Mouse (Mus musculus): ENCODE measurements around the gene Rhno1.

Gene Rhno1

DNA sequence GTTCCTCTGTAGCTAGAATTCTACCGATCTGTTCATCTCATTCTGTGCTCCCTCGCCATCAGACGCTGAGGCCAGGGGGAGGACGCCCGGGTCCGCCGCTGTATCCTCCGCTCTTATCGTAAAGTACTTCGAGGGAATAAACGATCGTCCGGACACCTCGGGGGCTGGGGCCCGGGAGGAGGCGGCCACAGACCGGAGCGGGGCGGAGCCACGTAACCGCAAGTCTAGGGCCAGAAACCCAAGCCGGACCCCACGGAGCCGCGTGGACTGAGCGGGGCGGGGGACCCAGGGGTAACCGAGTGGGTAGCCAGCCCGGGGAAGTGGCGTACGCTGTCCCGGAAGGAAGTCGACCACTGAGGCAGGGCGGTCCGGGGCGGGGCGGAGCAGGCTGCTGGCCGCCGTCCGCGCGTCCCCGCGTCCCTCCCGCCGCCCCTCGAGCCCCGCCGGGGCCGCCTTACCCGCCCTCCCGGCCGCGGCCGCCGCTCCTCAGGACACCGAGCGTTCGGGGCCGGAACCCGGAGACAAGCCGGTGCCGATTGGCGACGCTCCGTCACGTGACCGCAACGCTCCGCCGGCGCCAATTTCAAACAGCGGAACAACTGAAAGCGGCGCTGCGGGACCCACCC is at the start of gene Rhno1, which contains the start of gene Foxm1:
Gene Rhno1, minus strand, starts transcription at position 531 of the 626 bp plus-strand sequence.
Gene Foxm1, plus strand, starts transcription at position 587 of the 626 bp plus-strand sequence.
- peak; percentile 24; the same call in 1 of the 2 replicates for TF ChIP-seq GATA4 (IDR thresholded peaks at IDR 0.05; ENCODE audit: insufficient replicate concordance, low read length)

DNA sequence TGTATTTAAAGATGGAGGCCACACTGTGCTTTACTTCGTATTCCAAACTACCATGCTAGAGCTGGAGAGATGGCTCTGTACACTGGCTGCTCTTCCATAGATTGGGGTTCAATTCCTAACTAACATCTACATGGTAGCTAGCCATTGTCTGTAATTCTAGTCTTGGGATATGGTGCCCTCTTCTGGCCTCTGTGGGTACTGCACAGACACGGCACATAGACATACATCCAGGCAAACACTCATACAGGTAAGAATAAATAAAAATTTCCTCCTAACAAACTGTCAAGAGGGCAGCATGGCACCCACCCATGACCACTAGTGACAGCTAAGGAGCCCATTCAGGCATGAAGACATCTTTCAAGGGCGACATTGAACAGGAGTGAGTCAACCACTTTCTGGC is 48.4 kb upstream of the Rhno1 start:
- TF ChIP-seq GATA4 (IDR thresholded peaks at IDR 0.05; ENCODE audit: insufficient replicate concordance, low read length): no peak

DNA sequence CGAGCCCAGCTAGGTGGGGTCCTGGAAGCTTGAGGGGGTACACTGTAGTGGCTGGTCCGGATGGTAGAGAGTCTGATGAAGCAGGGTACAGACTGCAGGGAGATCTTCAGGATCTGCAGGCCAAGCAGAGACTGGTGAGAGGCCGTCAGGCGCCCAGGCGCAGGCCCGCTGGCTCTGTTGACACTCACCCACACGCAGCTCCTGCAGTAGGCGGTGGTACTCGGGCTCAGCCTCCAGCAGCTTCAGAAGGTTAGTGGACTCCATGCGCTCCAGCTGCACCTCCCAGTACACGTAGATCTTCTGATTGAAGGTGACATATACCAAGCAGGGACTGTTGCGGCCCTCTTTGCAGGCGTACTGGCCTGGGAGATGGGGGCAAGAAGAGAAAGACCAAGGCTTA is 47.6 kb upstream of the Rhno1 start:
- no peak for TF ChIP-seq GATA4 (IDR thresholded peaks at IDR 0.05; ENCODE audit: insufficient replicate concordance, low read length)

DNA sequence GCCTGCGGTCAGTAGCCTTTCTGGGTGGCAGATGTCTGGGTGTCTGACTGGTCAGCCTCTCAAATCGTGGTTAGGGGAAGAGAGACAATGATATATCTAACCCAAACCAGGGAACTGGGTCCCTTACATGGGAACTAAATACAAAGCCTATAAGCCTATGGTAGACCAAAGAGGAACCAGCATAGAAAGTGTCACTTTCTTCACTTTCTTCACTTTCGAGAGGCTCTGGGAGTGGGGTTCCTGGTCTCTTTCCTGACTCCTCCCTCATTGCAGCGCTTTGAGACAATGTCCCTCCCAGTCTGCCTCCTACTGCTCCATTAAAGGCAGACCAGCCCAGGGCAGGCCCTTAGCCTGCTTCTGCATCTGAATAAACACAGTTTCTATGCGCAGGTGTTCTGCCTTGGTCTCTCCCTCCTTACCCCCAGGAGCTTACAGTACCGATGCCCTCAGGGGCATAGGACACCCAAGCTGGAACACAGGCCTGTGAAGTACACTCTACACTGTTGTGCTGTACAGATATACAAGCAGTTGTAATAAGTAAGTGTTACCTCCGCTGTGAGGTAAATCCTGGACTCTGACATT is 45.9 kb upstream of the Rhno1 start:
- TF ChIP-seq GATA4 (IDR thresholded peaks at IDR 0.05; ENCODE audit: insufficient replicate concordance, low read length): no peak

DNA sequence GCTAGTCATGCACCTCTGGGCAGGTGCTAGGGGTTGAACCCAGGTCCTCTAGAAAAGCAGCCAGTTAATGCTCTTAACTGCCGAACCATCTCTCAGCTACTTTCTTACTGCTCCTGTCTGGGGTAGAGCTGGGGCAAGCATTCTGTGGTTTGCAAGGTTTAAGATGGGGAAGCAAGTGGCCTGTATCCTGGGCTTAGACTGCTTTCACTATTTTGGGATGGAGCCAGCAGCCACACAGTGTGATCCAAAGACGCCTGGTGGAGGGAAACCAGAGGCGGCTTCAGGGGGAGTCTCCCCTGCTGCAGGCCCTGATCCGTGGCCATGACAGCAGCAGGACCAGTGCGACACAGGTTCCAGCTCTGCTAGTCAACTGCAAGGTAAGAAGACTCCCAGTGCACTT is 42.0 kb upstream of the Rhno1 start:
- TF ChIP-seq GATA4 (IDR thresholded peaks at IDR 0.05; ENCODE audit: insufficient replicate concordance, low read length): no peak

DNA sequence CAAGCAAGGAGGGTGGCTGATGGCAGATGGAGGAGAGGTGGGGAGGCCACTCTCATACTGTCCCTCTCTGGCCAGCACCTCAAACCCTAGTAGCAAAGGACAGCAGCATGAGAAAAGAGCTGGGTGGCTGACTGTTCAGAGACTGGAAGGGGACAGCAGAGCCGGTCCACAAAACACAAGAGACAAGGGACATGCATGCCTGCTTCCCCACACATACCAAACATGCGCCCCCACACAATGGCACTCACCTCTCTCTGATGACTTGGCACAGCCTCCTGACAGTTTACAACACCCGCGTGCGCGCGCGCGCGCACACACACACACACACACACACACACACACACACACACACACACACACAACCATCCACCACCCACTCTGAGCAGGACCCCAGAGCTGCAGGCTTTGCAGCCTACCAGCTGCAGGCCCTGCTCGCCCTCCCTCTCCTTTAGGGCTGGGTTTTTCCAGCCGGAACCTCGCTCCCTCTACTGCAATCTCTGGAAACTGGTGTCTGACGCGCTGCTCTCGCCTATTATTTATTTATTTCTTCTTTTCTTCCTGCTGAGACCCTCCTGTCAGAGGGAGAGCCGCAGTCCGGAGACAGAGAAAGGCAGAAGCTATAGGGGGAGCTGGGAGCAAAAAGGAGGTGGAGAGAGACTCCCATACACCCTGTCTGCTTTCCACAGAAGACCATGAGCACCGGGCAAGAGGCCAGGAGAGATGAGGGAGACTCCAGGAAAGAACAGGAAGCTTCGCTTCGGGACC is 36.9 kb upstream of the Rhno1 start:
- no peak for TF ChIP-seq GATA4 (IDR thresholded peaks at IDR 0.05; ENCODE audit: insufficient replicate concordance, low read length)

DNA sequence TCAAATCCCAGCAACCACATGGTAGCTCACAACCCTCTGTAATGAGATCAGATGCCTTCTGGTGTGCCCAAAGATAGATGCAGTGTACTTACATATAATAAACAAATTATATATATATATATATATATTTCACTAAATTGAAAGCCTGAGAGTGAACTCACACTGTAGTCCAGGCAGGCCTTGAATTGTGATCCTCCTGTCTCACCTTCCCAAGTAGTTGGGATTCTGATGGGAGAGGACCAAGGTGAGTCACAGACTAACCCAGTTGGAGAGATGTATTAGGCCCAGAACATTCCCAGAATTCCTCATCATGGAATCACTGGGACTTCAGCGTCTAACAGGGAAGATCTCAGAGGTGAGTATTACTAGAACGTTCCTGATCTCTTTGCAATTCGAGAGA is 36.3 kb upstream of the Rhno1 start, which contains the start of gene Nrip2:
Gene Nrip2, plus strand, starts transcription at position 301 of the 400 bp plus-strand sequence.
- TF ChIP-seq GATA4 (IDR thresholded peaks at IDR 0.05; ENCODE audit: insufficient replicate concordance, low read length): no peak

DNA sequence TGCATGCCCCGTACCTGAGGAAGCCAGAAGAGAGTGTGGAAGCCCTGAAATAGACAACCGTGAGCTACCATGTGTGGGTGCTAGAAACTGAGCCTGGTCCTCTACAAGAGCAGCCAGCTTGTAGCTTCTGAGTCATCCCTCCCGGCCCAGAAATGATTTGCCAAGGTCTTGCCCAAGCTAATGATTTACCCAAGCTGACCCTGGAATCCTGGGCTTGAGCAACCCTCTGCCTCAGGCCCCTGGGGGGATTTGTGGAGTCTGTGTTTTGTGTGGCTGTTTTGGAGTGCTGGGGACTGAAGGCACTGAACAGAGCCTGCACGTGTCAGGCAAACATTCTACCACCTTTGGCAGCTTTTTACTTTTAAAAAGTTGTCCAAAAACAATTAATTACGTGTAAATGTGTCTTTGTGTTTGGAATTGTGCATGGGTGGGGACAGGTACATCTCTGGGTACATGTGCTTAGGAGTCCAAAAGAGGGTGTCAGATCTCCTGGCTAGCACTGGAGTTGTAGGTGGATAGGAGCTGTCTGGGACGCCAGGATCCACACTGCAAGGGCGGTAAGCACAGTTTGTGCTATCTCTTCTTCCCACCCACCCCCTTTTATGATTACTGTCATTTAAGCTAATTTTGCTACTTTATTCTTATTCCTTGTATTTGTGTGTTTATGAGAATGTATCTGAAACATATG is 35.0 kb upstream of the Rhno1 start:
- no peak for TF ChIP-seq GATA4 (IDR thresholded peaks at IDR 0.05; ENCODE audit: insufficient replicate concordance, low read length)

DNA sequence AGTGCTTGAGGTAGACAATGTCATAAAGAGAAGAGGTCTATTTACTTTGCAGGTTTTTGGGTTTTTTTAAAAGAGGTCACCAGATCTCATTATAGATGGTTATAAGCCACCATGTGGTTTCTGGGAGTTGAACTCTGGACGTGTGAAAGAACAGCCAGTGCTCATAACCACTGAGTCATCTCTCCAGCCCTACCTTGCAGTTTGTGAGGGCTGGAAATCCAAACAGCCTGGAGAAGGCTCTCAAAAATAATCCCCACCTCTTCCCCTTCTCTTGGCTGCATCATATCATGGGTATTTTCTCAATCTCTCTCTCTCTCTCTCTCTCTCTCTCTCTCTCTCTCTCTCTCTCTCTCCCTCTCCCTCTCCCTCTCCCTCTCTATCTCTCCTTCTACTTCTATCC is 28.0 kb upstream of the Rhno1 start:
- TF ChIP-seq GATA4 (IDR thresholded peaks at IDR 0.05; ENCODE audit: insufficient replicate concordance, low read length): no peak

DNA sequence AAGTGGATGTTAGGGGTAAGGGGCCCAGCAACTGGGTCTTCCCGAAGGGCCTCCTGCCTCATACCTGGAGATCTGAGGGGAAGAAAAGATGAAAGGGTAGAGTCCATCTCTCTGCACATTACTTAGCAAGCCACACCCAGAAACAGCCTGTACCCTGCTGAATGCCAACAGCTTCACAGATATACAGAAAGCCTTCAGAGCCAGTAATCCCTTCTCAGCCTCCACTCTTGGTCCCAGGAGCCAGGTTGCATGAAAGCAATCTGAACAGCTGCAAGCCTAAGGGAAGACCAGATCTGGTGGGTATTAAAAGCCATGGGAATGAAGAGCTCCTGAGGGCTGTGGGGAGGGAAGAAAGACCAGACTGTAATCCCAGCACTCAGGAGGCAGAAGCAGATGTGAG is 26.5 kb upstream of the Rhno1 start:
- TF ChIP-seq GATA4 (IDR thresholded peaks at IDR 0.05; ENCODE audit: insufficient replicate concordance, low read length): no peak

DNA sequence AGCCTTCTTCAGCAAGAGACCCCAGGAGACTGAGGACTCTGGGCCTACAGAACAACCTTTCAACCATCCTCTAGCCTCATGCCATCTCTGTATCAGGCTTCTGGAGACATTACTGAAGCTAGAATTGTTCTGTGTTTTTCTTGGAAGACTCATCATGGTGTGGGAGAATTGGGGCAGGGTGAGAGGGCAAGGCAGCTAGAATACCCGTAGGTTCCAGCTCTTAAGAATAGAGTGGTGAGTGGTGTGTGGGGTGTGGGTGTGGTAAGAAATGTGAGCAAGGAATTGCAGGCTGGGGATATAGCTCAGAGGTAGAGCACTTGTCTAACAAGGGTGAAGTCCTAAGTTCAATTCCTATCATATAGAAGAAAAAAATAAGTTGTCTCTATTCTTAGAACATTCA is 22.3 kb upstream of the Rhno1 start:
- no peak for TF ChIP-seq GATA4 (IDR thresholded peaks at IDR 0.05; ENCODE audit: insufficient replicate concordance, low read length)

DNA sequence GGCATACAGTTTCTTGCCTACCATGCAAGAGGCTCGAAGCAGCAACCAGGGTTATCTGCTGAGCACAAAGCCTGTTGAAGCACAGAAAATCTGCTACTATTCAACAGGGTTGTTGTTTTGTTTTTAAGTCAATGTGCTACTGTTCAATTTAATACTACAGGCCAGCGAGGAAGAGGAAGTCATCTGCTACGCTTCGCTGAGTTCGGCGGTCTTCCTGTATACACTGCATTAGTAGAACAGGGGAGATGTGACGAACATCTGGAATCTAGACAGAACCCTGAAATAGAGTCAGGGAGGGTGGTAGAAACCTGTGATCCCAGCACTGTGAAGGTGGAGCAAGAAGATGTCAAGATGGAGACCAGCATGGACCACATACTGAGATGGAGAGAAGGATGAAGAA is 21.0 kb upstream of the Rhno1 start:
- no peak for TF ChIP-seq GATA4 (IDR thresholded peaks at IDR 0.05; ENCODE audit: insufficient replicate concordance, low read length)

DNA sequence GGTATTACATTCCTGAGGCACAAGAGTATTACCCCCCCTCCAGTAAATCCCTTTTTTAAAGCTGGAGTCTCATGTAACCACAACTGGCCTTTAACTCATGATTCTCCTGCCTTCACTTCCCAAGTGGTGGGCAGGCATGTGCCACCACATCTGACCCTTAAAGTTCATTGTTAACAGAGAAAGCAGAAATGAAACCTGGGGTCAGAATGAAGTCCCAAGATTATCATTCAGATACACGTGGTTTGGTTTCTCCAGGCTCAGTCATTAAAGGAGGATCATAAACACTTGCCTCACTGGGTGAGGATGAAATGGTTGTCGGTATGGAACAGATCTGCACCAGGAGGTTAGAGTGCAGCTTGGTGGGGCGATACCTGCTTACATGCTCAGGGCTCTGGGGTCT is 18.5 kb upstream of the Rhno1 start:
- no peak for TF ChIP-seq GATA4 (IDR thresholded peaks at IDR 0.05; ENCODE audit: insufficient replicate concordance, low read length)

DNA sequence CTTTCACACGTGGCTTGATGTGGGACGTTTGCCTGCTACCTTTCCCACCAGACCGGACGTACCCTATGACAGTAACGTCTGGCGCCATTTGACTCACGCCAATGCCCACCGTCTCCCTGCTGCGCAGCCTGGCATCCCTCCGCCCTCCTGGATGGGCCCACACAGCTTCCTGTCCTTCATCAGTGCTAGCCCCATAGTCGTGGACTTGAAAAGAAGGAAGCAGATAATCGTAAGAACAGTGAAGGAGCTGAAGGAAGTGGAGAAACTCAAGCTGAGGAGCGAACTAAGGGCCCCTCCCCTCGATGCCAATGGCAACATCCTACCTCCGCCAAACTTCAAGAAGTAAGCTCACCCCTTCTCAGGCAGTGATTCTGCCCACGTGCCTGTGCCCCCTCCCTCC is 16.9 kb upstream of the Rhno1 start:
- TF ChIP-seq GATA4 (IDR thresholded peaks at IDR 0.05; ENCODE audit: insufficient replicate concordance, low read length): no peak

DNA sequence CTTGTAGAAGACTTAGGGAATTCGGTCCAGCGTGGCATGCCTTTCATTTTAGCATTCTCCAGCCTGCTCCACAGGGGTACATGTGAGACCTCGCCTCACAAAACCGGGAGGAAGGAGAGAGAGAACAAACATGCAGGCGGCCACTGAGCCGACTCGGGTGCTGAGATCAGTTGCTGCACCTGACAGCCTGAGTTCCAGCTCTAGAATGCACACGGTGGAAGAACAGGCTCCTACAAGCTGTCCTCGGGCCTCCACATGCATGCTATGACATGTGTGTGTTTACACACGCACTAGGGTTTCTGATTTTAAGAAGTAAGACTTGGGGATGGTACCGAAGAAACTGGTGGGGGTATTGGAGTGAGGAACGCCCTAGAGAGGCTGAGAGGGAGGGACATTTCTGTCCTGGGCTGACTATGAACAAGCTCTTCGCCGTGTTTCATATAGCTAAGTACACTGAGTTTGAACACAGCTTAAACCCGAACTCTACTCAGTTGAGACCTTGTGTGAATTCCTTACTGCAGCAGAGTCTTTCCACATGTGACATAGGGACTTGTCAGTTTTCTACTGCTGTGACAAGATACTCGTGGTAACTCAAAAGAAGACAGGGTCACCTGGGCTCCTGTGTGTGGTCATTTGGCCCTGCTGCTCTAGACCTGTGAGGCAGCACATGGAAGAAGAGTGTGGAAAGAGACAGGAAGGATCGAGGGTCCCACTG is 13.8 kb upstream of the Rhno1 start:
- no peak for TF ChIP-seq GATA4 (IDR thresholded peaks at IDR 0.05; ENCODE audit: insufficient replicate concordance, low read length)
